Mouse (Mus musculus) cortical plate, adult 2 months (tissue): ENCODE results near the gene 1700020N01Rik. TPM values are rescaled to one million over a fixed set of nuclear protein-coding genes. Genes with fewer than 3 reads are reported as not detected.

Experiments used
- H3K27ac ChIP-seq: fragments of 200-500 bp; 2 replicates; pipeline ENCODE4 v1.5.1; 2012; ENCODE audit warnings: low read length, control low read depth, inconsistent platforms; ENCODE audit not compliant: insufficient read depth
- H3K4me1 ChIP-seq: fragments of 200-500 bp; 2 replicates; pipeline ENCODE4 v1.6.1; 2011; ENCODE audit warnings: low read length; ENCODE audit not compliant: control insufficient read depth, insufficient read depth
- H3K4me3 ChIP-seq: fragments of 200-500 bp; 2 replicates; pipeline ENCODE4 v1.5.1; 2011; ENCODE audit warnings: mild to moderate bottlenecking, low read length, control low read depth; ENCODE audit not compliant: insufficient read depth
- CTCF ChIP-seq: fragments of 200-500 bp; IDR thresholded peaks from 2 replicates; pipeline ENCODE4 v1.5.1; 2011; ENCODE audit warnings: mild to moderate bottlenecking, control low read depth, low read length; ENCODE audit not compliant: insufficient read depth; ENCODE audit errors: extremely low read depth
- POLR2A ChIP-seq: fragments of 200-500 bp; IDR thresholded peaks from 2 replicates; pipeline ENCODE4 v1.6.1; 2011; ENCODE audit warnings: mild to moderate bottlenecking, low read length, control low read depth; ENCODE audit not compliant: insufficient read depth; ENCODE audit errors: extremely low read depth
- polyA plus RNA-seq: library from polyadenylated mRNA; depleted of rRNA; stranded (reverse); fragments of >200 nt; gene quantifications from 2 replicates; pipeline ENCODE4 v1.2.3, GENCODE M21; 2012

1700020N01Rik gene
- polyA plus RNA-seq, 1 experiment, result not detected

DNA sequence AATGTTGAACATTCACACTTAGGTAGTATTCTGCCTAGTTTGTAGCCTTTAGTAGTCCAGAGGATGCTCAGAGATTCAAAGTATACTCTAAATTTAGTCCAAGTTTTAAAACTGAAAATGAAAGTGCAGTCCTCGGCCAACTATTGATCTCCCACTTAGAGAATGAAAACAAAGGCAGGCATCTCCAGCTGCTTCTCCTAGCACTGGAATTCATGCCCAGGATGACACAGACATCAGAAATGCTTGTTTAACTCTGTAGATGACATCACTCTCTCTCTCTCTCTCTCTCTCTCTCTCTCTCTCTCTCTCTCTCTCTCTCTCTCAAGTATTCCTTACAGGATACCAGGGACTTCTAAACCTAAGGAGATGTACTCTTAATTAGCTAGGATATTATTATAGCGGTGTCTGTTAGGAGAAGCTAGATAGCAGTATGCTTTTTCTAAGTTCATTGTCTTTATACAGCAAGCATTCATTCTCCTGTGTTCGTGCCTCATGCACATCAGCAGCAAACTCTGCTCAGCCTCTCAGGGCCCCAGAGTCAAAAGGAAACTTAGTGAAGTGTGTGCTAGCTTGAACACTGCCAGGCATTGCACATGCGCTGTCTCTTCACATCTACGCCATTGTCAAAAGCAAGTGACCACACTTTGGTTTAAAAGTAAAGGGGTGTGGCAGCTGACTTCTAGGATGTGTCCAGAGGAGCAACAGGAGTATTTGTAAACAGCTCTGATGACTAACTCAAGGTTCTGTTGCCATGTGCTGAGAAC lies 26.0 kb downstream of the 1700020N01Rik start:
- Histone ChIP-seq H3K4me1 (no peaks in the 10 kb centered on the region), H3K27ac (no peak overlapping the region), H3K4me3 (no peak overlapping the region)
- TF ChIP-seq POLR2A (no peak), CTCF (no peak)

DNA sequence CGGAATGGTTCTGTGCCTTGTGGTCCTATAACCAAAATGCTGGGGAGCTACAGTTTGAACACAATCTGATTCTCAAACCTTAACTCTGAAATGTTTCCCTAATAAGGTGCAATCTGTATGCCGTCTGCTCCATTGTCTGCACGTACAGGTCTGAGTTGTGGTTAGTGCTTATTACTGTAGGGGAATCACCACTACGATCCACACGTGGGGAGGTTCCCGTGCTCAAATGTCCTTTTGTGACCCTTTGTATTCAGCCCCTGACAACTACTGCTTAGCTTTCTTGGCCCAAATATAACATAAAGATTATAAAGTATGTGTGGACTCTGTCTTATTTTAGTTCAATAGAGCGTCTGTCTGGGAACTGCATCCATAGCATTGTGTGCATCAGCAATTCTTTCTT lies 29.1 kb downstream of the 1700020N01Rik start:
- Histone ChIP-seq H3K4me1 (no peaks in the 10 kb centered on the region), H3K4me3 (no peak overlapping the region), H3K27ac (no peak overlapping the region)
- no peak for TF ChIP-seq POLR2A
- TF ChIP-seq CTCF, result no peak

DNA sequence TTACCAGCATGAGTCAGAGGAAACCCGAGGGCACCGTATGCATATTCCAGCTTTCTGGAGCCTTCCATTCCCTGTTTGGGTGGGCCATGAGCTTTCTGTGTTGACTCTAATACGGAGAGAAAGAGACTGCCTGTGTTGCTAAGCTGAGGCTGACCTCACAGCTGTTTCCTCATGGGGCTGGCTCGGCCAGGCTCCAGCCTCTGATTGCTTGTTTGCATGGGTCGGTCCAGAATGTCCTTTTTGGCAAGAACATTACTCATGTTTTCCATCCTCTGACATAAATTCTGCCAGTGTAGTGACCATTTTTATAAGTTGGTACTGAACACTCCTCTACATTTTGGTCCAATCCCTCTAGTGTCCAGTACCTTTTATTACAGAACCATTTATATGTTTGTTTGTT lies 35.6 kb downstream of the 1700020N01Rik start:
- no peak overlapping the region for H3K27ac ChIP-seq
- TF ChIP-seq CTCF (no peak), POLR2A (no peak)
- no peaks in the 10 kb centered on the region for H3K4me1 ChIP-seq
- no peak overlapping the region for H3K4me3 ChIP-seq

DNA sequence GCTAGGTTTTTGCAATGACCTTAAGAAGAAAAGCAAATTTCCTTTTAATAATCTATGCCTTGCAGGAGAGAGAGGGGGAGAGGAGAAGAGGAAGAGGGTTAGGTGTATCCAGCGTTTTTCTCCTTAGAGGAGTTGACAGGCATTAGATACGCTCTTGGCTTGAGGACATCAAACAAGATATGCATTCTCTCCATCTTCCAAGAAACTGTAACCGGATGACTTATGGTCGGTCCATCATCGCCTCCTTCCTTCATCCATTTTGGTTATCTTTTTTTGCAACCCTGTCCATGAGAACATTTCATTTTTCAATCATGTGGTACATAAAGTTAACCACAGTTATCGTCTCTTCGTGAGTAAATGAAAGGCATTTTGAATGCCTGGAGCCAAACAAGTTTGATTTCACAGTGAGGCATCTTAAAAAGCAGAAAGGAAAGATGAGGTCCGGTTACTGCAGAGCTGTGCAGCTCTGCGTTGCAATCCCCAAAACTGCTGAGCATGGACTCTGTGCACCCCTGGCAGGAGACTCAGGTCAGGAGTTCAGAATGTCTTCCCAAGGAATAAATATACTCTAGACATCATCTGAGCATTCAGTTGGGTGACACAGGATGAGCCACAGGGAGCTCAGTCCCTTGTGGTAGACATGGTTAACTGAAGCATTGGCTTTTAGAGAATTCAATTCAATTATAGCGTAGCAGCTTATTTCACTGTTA lies 36.2 kb downstream of the 1700020N01Rik start:
- no peak for TF ChIP-seq CTCF
- TF ChIP-seq POLR2A, result no peak
- Histone ChIP-seq H3K4me1 (no peaks in the 10 kb centered on the region), H3K27ac (peak overlapping the region; percentile 69), H3K4me3 (no peak overlapping the region)

DNA sequence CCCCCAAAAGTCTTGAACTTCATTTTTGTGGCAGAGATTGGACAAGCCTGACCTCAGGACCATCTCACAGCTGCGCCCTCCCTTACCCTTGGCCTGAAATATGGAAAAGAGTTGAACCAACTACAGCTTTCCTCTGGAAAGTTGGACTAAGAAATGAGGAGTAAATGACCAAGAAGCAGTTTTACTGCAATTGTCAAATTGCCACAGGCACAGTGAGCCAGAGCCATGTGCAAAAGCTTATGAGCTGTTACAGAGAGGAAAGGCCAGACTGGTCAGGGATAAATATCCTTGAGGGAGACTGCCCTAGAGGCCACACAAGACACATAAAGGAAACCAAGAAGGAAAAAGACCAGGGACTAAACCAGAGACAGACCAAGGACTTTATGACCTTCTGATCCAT lies 38.5 kb downstream of the 1700020N01Rik start:
- no peak overlapping the region for H3K4me3 ChIP-seq
- TF ChIP-seq POLR2A (no peak), CTCF (no peak)
- no peak overlapping the region for H3K27ac ChIP-seq
- peaks cover 3% of the 10 kb centered on the region for H3K4me1 ChIP-seq

DNA sequence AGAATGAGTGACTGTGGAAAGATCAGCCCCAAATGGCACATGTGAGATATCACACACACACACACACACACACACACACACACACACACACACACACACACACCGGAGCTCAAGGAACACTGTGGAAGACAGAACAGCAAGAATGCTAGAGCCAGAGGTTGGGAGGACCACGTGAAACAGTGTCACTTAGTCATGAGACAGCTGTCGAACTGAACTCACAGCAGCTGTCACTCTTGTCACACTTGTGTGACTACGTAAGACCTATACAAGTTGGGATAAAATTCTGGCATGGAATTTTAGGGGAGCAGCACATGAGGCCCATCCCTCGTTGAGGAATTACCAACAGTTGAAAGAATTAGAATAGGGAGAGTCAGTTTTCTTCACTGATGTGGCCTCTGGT lies 39.7 kb downstream of the 1700020N01Rik start:
- TF ChIP-seq POLR2A (no peak), CTCF (no peak)
- H3K4me3 ChIP-seq, result no peak overlapping the region
- H3K27ac ChIP-seq, result no peak overlapping the region
- peaks cover 3% of the 10 kb centered on the region for H3K4me1 ChIP-seq

DNA sequence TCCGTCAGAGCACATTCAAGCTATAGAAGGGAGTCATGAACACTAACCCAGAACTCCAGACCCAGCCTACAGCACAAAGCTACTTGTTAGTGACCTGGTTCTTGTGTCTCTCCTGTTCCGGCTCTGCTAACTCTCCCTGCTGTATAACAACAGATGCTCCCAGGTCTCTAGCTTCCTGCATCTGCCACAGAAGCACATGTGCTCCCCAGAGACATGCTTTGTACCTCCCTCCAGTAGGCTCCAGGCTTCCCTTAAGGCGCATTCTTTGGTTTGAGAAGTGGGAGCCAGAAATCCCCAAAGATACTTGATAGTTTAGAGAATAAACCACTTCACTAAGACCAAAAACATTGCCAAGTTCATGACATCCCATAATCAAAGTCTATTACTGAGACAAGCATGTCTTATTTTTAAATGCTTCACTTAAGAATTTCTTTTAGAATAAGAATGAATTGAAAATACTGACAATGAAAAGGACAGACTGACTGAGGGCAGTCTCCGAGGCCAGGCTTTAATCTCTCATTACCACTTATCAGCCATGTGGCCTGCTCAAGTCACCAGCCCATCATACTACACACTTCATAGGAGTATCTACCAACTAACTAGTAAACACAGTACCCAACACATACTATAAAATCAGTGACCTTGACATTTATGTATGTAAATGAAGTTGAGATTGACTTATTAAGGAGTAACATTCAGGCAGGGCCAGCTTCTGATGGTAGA lies 43.2 kb downstream of the 1700020N01Rik start:
- TF ChIP-seq POLR2A (no peak), CTCF (no peak)
- no peak overlapping the region for H3K4me3 ChIP-seq
- no peak overlapping the region for H3K27ac ChIP-seq
- peaks cover 3% of the 10 kb centered on the region for H3K4me1 ChIP-seq

DNA sequence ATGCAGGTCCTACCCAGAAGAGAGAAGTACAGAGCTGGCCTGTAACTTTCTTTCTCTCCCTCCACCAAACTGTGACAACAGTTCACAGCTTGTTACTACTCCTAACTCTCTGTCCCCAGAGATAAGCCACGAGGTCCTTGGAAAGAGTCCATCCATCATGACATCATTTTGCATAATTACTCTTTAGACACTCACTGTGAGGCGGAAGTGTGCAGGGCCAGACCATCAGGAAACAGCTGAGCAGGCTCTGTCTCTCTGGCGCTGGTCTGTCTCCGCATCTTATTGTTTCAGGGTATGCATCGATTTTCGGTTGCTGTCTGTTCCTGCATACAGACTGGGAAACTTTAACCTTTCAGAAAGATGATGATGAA lies 43.8 kb downstream of the 1700020N01Rik start:
- peak overlapping the region; percentile 33 for H3K27ac ChIP-seq
- H3K4me1 ChIP-seq, result peaks cover 3% of the 10 kb centered on the region
- no peak overlapping the region for H3K4me3 ChIP-seq
- TF ChIP-seq CTCF (no peak), POLR2A (0 out of 2 replicates have a peak, but pooled peaks have one; percentile 13)

DNA sequence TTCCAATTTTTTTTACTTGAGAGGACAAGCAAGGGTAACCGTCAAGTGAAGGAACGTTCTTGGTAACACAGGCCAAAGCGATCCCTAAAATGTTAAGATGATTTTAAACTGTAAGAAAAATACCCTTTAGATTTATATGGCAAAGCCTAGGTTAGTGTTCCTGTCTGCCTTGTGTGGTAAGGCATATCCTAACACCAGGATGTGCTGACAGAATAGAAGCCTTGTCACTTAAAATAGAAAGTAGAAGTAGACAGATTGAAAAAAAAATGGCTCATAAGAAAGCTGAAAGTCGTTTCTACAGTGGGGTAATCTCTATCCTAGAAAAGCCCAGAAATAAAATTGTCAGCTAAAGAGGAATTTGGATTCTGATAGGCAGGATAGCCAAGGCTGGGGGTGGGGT lies 58.4 kb downstream of the 1700020N01Rik start:
- TF ChIP-seq POLR2A, result no peak
- no peak for TF ChIP-seq CTCF
- Histone ChIP-seq H3K4me1 (peaks cover 4% of the 10 kb centered on the region; the same call in 1 of the 2 replicates), H3K4me3 (no peak overlapping the region), H3K27ac (peak overlapping the region; percentile 94)
